Mouse (Mus musculus): ENCODE measurements around the gene Rela.

DNA sequence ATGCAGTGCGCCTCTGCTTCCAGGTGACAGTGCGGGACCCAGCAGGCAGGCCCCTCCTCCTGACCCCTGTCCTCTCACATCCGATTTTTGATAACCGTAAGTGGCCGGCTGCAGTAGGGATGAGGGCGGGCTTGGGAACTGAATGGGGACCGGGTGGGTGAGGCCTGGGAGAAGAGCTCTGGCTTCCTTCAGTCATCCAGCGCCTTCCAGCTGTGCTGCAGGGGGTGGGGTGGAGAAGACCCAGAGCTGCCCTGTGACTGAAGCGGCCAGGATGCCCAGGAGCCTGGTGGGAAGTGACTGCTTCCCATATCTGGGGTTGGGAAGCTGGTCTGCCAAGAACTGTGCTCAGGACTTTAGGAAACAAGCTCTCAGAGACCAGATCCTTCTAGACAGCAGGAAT lies 3.1 kb downstream of the Rela start:
- TF ChIP-seq POLR2A (IDR thresholded peaks at IDR 0.05; ENCODE audit: borderline replicate concordance, insufficient read depth, low read length) (no peak), CTCF (IDR thresholded peaks at IDR 0.05; ENCODE audit: borderline replicate concordance, insufficient read depth, low read depth, low read length) (no peak)
